ENCODE assay signal across 19 mouse cellular contexts in the genomic region with DNA sequence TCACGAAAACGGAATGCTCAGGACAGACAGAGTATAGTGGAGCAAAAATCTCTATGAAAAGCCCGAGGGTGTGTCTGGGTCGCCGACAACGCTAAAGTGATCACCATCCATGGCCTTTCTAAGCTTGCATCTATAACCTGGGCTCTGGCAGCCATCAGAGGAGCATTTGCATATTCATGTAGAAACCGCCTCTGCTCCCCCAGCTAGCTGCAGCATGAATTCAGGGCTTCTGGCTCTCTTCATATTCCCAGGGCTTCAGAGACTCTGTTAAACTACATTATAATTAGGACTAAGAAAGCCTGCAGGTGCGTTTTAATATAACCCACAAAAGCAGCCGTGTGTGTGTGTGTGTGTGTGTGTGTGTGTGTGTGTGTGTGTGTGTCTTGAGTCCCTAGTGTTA. TPM values are rescaled to one million over a fixed set of nuclear protein-coding genes. Genes with fewer than 3 reads are reported as not detected.
A peak's percentile ranks its signal among the peaks of the same experiment; 100 is the strongest.
DNase-seq lines count a peak whose midpoint lies in the region; ATAC-seq lines count a peak whose summit lies in the region.
"Had no signal": no experiment of that assay in that cellular context is flagged by ENCODE, and none has a peak within 500 bp of the region (broad histone marks: within the 10 kb centered on the region; RNA-seq: fewer than 3 reads in every experiment).

No protein-coding gene starts in this region.

- no peak overlapping the region for H3K9ac ChIP-seq in limb, embryonic 12.5 days (replicated peaks)
- no peak overlapping the region for H3K9ac ChIP-seq in hindbrain, embryonic 12.5 days
- no peak overlapping the region for H3K9ac ChIP-seq in midbrain, embryonic 11.5 days (ENCODE audit: low read length)
- no peak overlapping the region for H3K9ac ChIP-seq in kidney, embryonic 16.5 days (replicated peaks; ENCODE audit: low read length)
- H3K9ac ChIP-seq: heart, embryonic 13.5 days; intestine, embryonic 15.5 days; kidney, embryonic 15.5 days; neural tube, embryonic 12.5 days had no signal

- no peaks in the 10 kb centered on the region; the same call in 1 of the 2 replicates for H3K9me3 ChIP-seq in limb, embryonic 12.5 days
- no peaks in the 10 kb centered on the region for H3K9me3 ChIP-seq in limb, embryonic 10.5 days (replicated peaks)
- no peaks in the 10 kb centered on the region for H3K9me3 ChIP-seq in hindbrain, embryonic 12.5 days (replicated peaks)
- no peaks in the 10 kb centered on the region for H3K9me3 ChIP-seq in midbrain, embryonic 11.5 days (ENCODE audit: control insufficient read depth, low read length)
- no peaks in the 10 kb centered on the region for H3K9me3 ChIP-seq in kidney, embryonic 16.5 days (ENCODE audit: low read length)
- H3K9me3 ChIP-seq: heart, embryonic 13.5 days; intestine, embryonic 15.5 days; kidney, embryonic 15.5 days; neural tube, embryonic 12.5 days had no signal

- no peak overlapping the region for H3K4me3 ChIP-seq in limb, embryonic 12.5 days (replicated peaks)
- no peak overlapping the region for H3K4me3 ChIP-seq in limb, embryonic 10.5 days
- H3K4me3 ChIP-seq in hindbrain, embryonic 12.5 days = no peak overlapping the region
- no peak overlapping the region for H3K4me3 ChIP-seq in midbrain, embryonic 11.5 days (ENCODE audit: low read depth, low read length)
- H3K4me3 ChIP-seq in kidney, embryonic 16.5 days (ENCODE audit: low read length) = no peak overlapping the region
- H3K4me3 ChIP-seq: heart, embryonic 13.5 days; intestine, embryonic 15.5 days; kidney, embryonic 15.5 days; neural tube, embryonic 12.5 days had no signal

- 0 out of 2 replicates have a peak overlapping the region, but pooled peaks have one; percentile 2 for H3K27ac ChIP-seq in limb, embryonic 12.5 days
- H3K27ac ChIP-seq in limb, embryonic 10.5 days = no peak overlapping the region
- no peak overlapping the region for H3K27ac ChIP-seq in hindbrain, embryonic 12.5 days
- H3K27ac ChIP-seq in midbrain, embryonic 11.5 days (ENCODE audit: low read depth, low read length) = no peak overlapping the region
- H3K27ac ChIP-seq in kidney, embryonic 16.5 days (ENCODE audit: low read length) = no peak overlapping the region
- H3K27ac ChIP-seq: heart, embryonic 13.5 days; intestine, embryonic 15.5 days; kidney, embryonic 15.5 days; neural tube, embryonic 12.5 days had no signal

- H3K4me2 ChIP-seq in limb, embryonic 12.5 days = no peak overlapping the region
- H3K4me2 ChIP-seq in hindbrain, embryonic 12.5 days (replicated peaks) = no peak overlapping the region
- H3K4me2 ChIP-seq in midbrain, embryonic 11.5 days = no peak overlapping the region
- H3K4me2 ChIP-seq in kidney, embryonic 16.5 days (replicated peaks; ENCODE audit: low read depth, low read length) = no peak overlapping the region
- H3K4me2 ChIP-seq: heart, embryonic 13.5 days; intestine, embryonic 15.5 days; kidney, embryonic 15.5 days; neural tube, embryonic 12.5 days had no signal

- no peaks in the 10 kb centered on the region for H3K36me3 ChIP-seq in limb, embryonic 12.5 days
- no peaks in the 10 kb centered on the region for H3K36me3 ChIP-seq in limb, embryonic 10.5 days
- H3K36me3 ChIP-seq in hindbrain, embryonic 12.5 days = no peaks in the 10 kb centered on the region
- no peaks in the 10 kb centered on the region for H3K36me3 ChIP-seq in midbrain, embryonic 11.5 days (ENCODE audit: control insufficient read depth, insufficient read depth, low read length)
- H3K36me3 ChIP-seq in kidney, embryonic 16.5 days (ENCODE audit: insufficient read depth, low read length) = no peaks in the 10 kb centered on the region
- H3K36me3 ChIP-seq: heart, embryonic 13.5 days; intestine, embryonic 15.5 days; kidney, embryonic 15.5 days; neural tube, embryonic 12.5 days had no signal

- no peak for DNase-seq in limb, embryonic 10.5 days (ENCODE audit: low spot score)
- DNase-seq in midbrain, embryonic 11.5 days (ENCODE audit: low spot score, missing footprints) = no peak
- DNase-seq in kidney, postnatal 4 days = no peak
- no peak for DNase-seq in embryo, embryonic 10.5 days (ENCODE audit: low spot score)
- DNase-seq: cerebellum, adult 9-11 months; embryo, embryonic 11 days; gastrocnemius, postnatal 10 days; layer of hippocampus, postnatal 36 days; liver; thymus, postnatal 36 days had no signal

- H3K4me1 ChIP-seq in limb, embryonic 12.5 days (replicated peaks) = peaks cover 9% of the 10 kb centered on the region; the same call in 1 of the 2 replicates
- peaks cover 13% of the 10 kb centered on the region for H3K4me1 ChIP-seq in limb, embryonic 10.5 days
- peaks cover 31% of the 10 kb centered on the region for H3K4me1 ChIP-seq in hindbrain, embryonic 12.5 days
- peaks cover 12% of the 10 kb centered on the region; the same call in 1 of the 2 replicates for H3K4me1 ChIP-seq in midbrain, embryonic 11.5 days (ENCODE audit: control insufficient read depth, insufficient read depth, low read length)
- H3K4me1 ChIP-seq in kidney, embryonic 16.5 days (ENCODE audit: insufficient read depth, low read length) = no peaks in the 10 kb centered on the region
- H3K4me1 ChIP-seq: intestine, embryonic 15.5 days had no signal

- H3K27me3 ChIP-seq in limb, embryonic 12.5 days = peaks cover 16% of the 10 kb centered on the region
- H3K27me3 ChIP-seq in limb, embryonic 10.5 days (ENCODE audit: low read depth, poor library complexity, severe bottlenecking) = peaks cover 22% of the 10 kb centered on the region; the same call in 1 of the 2 replicates
- H3K27me3 ChIP-seq in hindbrain, embryonic 12.5 days = peaks cover 3% of the 10 kb centered on the region; the same call in 1 of the 2 replicates
- no peaks in the 10 kb centered on the region; the same call in 1 of the 2 replicates for H3K27me3 ChIP-seq in midbrain, embryonic 11.5 days (ENCODE audit: control insufficient read depth, insufficient read depth, low read length)
- H3K27me3 ChIP-seq in kidney, embryonic 16.5 days (ENCODE audit: insufficient read depth, low read length) = no peaks in the 10 kb centered on the region
- H3K27me3 ChIP-seq: intestine, embryonic 15.5 days; neural tube, embryonic 12.5 days had no signal

- WGBS in limb, embryonic 12.5 days = 59% methylated on average over 9 of the region's 9 CpGs
- 67% methylated on average over 9 of the region's 9 CpGs for WGBS in limb, embryonic 10.5 days
- 57% methylated on average over 9 of the region's 9 CpGs for WGBS in hindbrain, embryonic 12.5 days
- WGBS in midbrain, embryonic 11.5 days = 64% methylated on average over 9 of the region's 9 CpGs
- 64% methylated on average over 9 of the region's 9 CpGs for WGBS in kidney, embryonic 16.5 days

- ATAC-seq in limb, embryonic 12.5 days (ENCODE audit: insufficient number of reproducible peaks, insufficient read depth, low FRiP score, low TSS enrichment, low read depth) = no peak
- ATAC-seq in hindbrain, embryonic 12.5 days (ENCODE audit: low FRiP score) = 0 out of 2 replicates have a peak, but pooled peaks have one; percentile 8
- ATAC-seq in midbrain, embryonic 11.5 days (ENCODE audit: low FRiP score) = 0 out of 2 replicates have a peak, but pooled peaks have one; percentile 5
- ATAC-seq in kidney, embryonic 16.5 days (ENCODE audit: low FRiP score, low TSS enrichment) = no peak
- ATAC-seq: intestine, embryonic 15.5 days; lung, postnatal 0 days had no signal

RNA-seq across cellular contexts. Expression of gene Aldh1b1, which starts 59.7 kb away (rescaled TPM):
- polyA plus RNA-seq in limb, embryonic 12.5 days (2016; fragmentation: Nextera tagmentation; extraction: Ambion mirVana) = 1.2 and 1.3 TPM in 2 replicates
- 2.5 and 2.9 TPM in 2 replicates for polyA plus RNA-seq in limb, embryonic 10.5 days (2016; fragmentation: Nextera tagmentation; extraction: Ambion mirVana)
- polyA plus RNA-seq in hindbrain, embryonic 12.5 days (2016; fragmentation: Nextera tagmentation; extraction: Ambion mirVana) = 7.4 and 7.6 TPM in 2 replicates
- 3.1 TPM in 2 replicates for polyA plus RNA-seq in midbrain, embryonic 11.5 days (2014; fragmentation: Nextera tagmentation; extraction: Ambion mirVana)
- 10.7 and 11.8 TPM in 2 replicates for polyA plus RNA-seq in kidney, embryonic 16.5 days (2015; fragmentation: Nextera tagmentation; extraction: Ambion mirVana)
- polyA plus RNA-seq: C2C12 had no signal

Comparison
In these comparisons a context has a peak if more than half of its experiments do, and no peak if none do; other contexts are left out.
1. ATAC-seq: peak in hindbrain, embryonic 12.5 days (single experiment) and midbrain, embryonic 11.5 days (single experiment); none in limb, embryonic 12.5 days (single experiment) and kidney, embryonic 16.5 days (single experiment).